ENCODE assay signal across 20 mouse cellular contexts in the genomic region with DNA sequence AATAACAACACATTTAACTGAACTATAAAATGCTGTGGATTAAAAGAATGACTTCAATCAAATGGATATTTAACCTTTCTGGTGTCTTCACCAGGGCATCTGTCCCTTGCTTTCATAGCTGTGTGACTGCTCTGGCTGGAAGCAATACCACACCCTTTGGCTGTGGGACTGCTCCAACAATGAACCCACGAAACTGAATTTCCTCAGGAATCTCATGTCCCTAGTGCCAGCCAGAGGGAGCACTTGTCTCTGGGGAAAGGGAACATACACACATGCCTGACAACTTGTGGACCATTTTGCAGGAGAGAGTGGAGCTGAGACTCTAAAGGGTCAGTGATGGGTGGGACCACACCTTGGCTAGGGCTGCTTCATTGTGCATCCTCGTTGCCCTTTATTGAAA.
"Had no signal": no experiment of that assay in that cellular context is flagged by ENCODE, and none has a peak within 500 bp of the region (broad histone marks: within the 10 kb centered on the region; RNA-seq: fewer than 3 reads in every experiment).

No protein-coding gene starts in this region.

- H3K9ac ChIP-seq: kidney, embryonic 15.5 days; liver, embryonic 13.5 days; lung, embryonic 14.5 days; neural tube, embryonic 12.5 days; neural tube, embryonic 15.5 days had no signal

- H3K4me2 ChIP-seq: kidney, embryonic 15.5 days; liver, embryonic 13.5 days; lung, embryonic 14.5 days; neural tube, embryonic 12.5 days; neural tube, embryonic 15.5 days had no signal

- H3K36me3 ChIP-seq: kidney, embryonic 15.5 days; liver, embryonic 13.5 days; midbrain, embryonic 10.5 days; neural tube, embryonic 12.5 days; neural tube, embryonic 15.5 days had no signal

- H3K4me1 ChIP-seq: kidney, embryonic 15.5 days; liver, embryonic 13.5 days; megakaryocyte, embryonic 14.5 days had no signal

- H3K4me3 ChIP-seq: kidney, embryonic 15.5 days; left cerebral cortex, adult 2 months; liver, embryonic 13.5 days; megakaryocyte, embryonic 14.5 days; midbrain, embryonic 10.5 days; neural tube, embryonic 12.5 days; neural tube, embryonic 15.5 days had no signal

- H3K9me3 ChIP-seq: kidney, embryonic 15.5 days; liver, embryonic 13.5 days; megakaryocyte, embryonic 14.5 days; midbrain, embryonic 10.5 days; neural tube, embryonic 12.5 days; neural tube, embryonic 15.5 days had no signal

- H3K27me3 ChIP-seq: kidney, embryonic 15.5 days; liver, embryonic 13.5 days; megakaryocyte, embryonic 14.5 days; neural tube, embryonic 12.5 days; neural tube, embryonic 15.5 days had no signal

- DNase-seq: kidney, adult 2 months; kidney, postnatal 14 days; kidney, postnatal 4 days; layer of hippocampus, adult 9-11 months; layer of hippocampus, postnatal 36 days; liver, embryonic 13.5 days; lung, embryonic 14.5 days; lung, postnatal 10 days; lung, postnatal 36 days; midbrain, embryonic 14.5 days; right cerebral cortex, adult 18-20 months; right cerebral cortex, postnatal 14 days; right cerebral cortex, postnatal 4 days; thymus, postnatal 36 days had no signal

- H3K27ac ChIP-seq: kidney, embryonic 15.5 days; left cerebral cortex, adult 2 months; liver, embryonic 13.5 days; midbrain, embryonic 10.5 days; neural tube, embryonic 12.5 days; neural tube, embryonic 15.5 days had no signal
